Mouse (Mus musculus): Measurements from ENCODE around the gene Sipa1l3.

DNA sequence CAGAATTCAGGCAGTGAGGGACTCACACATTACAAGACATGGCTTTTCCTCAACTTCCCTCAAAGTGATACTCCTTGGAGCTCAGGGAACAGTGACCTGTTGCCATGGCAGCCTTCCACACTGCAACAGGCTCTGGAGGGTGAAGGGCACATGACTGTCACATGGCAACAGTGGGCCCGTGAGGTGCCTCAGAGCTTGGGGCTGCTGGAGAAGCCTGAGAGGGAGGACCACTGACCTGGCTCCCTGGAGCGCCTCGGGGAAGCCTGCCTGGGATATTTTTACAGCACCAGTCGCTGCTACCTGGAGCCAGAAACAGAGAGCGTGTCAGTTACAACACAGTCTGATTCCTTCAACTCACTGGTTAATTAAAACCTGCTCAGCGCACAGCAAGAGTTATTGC, 14.8 kb downstream of the Sipa1l3 start:
- no peak for TF ChIP-seq EP300 (optimal IDR thresholded peaks at IDR 0.05)
- TF ChIP-seq CTCF (IDR thresholded peaks at IDR 0.05; ENCODE audit: low read depth) = no peak

All from stomach, postnatal 0 days (tissue).